Mouse (Mus musculus): Measurements from ENCODE around the gene Gltp. TPM values are rescaled to one million over a fixed set of nuclear protein-coding genes. Genes with fewer than 3 reads are reported as not detected.

Gltp gene
- total and polyA plus RNA-seq, 3 experiments: 23.8 to 90.4 (median 25.5) TPM

GRCm38 (mm10) chr5:114661029-114661428 lies 29.8 kb downstream of the Gltp start (continued):
- TF ChIP-seq CHD1 (IDR thresholded peaks at IDR 0.05; ENCODE audit: low read depth, low read length) (no peak), ELF1 (IDR thresholded peaks at IDR 0.05; ENCODE audit: low read depth, low read length) (no peak), MAX (IDR thresholded peaks at IDR 0.05; ENCODE audit: low read length) (peak; percentile 55; the same call in 1 of the 2 replicates), CTCF (conservative IDR thresholded peaks at IDR 0.05 in 1 of 2, IDR thresholded peaks at IDR 0.05 in 1 of 2; ENCODE audit: low read depth in 2 of 2, low read length in 2 of 2) (no peak), GABPA (IDR thresholded peaks at IDR 0.05; ENCODE audit: insufficient replicate concordance, low read depth, low read length) (no peak), MYC (IDR thresholded peaks at IDR 0.05; ENCODE audit: low read depth, low read length) (0 out of 2 replicates have a peak, but pooled peaks have one; percentile 44)

DNA sequence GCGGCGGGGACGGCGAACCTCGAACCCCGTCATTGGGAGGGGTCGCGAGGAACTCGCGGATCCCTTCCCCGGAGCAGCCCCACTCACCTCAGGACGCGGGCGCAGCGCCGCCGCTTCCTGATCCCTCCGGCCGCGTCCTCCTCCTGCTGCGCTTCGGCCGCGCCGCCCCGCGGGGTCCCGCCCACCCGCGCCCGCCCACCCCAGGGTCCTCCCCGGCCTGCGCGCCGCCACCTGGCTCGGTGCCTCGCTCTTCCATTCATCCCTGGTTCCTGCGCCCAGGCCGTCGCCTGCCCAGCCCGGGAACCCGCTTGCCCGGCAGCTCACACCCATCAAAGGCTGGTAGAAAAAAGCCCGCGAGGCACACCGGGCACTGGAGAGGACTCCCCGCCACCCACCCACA lies 32.5 kb downstream of the Gltp start, which contains the start of gene Trpv4:
Trpv4 (minus strand) TSS at position 167 of the 400 bp plus-strand sequence.
- no peaks in the 10 kb centered on the region for H3K27me3 ChIP-seq (replicated peaks)
- no peak within 1 kb of the TSS for H3K9ac ChIP-seq (ENCODE audit: insufficient read depth, low read depth)
- dilution Hi-C loops (cut with MboI; ENCODE audit: extremely low pct_ligation_motif_present, extremely low pct_unique_long_range_greater_than_20kb, low sequenced_read_pairs): no loop called here

DNA sequence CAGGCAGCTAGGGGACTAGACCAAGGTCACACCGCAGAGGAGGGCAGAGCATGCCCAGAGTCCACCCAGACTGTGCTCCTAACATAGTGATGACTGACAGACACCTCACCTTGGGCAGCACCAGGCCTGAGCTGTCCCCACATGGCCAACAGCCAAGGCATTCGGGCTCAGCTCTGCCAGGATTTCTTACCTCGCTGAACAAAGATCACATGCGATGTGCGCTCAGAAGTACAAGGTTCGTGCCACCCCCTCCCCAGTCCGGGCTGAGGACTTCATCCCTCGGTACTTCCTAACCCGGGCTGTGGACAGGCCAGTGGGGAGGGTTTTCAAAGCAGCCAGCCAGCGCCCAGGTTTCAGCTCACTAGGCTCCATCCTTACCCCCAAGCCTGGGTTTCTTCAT lies 33.4 kb downstream of the Gltp start:
- no peak overlapping the region for H3K9ac ChIP-seq (ENCODE audit: insufficient read depth, low read depth)
- H3K27me3 ChIP-seq (replicated peaks): no peaks in the 10 kb centered on the region
- dilution Hi-C loops (cut with MboI; ENCODE audit: extremely low pct_ligation_motif_present, extremely low pct_unique_long_range_greater_than_20kb, low sequenced_read_pairs) (no loop called here), in situ Hi-C loops (cut with MboI; ENCODE audit: low pct_ligation_motif_present, low pct_unique_long_range_greater_than_20kb, low sequenced_read_pairs) (no loop called here)
- H3K4me3 ChIP-seq (replicated peaks in 1 of 3; ENCODE audit: low read depth in 2 of 3, low read length in 2 of 3, poor library complexity in 1 of 3): no peak overlapping the region
- H3K4me1 ChIP-seq (ENCODE audit: control insufficient read depth in 1 of 2, insufficient read depth in 2 of 2): peaks cover 6 to 30% of the 10 kb centered on the region in 2 experiments
- H3K27ac ChIP-seq (ENCODE audit: insufficient read depth, low read depth): no peak overlapping the region
- H3K4me2 ChIP-seq (ENCODE audit: insufficient read depth, low read depth, poor library complexity, severe bottlenecking): no peak overlapping the region
- no peak for DNase-seq (ENCODE audit: extremely low read depth)
- peaks cover 0 to 2% of the 10 kb centered on the region in 2 experiments for H3K36me3 ChIP-seq (replicated peaks in 1 of 2; ENCODE audit: control insufficient read depth in 1 of 2, insufficient read depth in 1 of 2, low read length in 1 of 2)
- peaks cover 10% of the 10 kb centered on the region for H3K9me3 ChIP-seq (replicated peaks; ENCODE audit: low read length)
- no peaks in the 10 kb centered on the region for H3K79me2 ChIP-seq (replicated peaks; ENCODE audit: control insufficient read depth, extremely low read depth, insufficient read depth, poor library complexity, severe bottlenecking)
- no peak for TF ChIP-seq HCFC1 (IDR thresholded peaks at IDR 0.05; ENCODE audit: low read depth, low read length)
- no peak for TF ChIP-seq JUN (IDR thresholded peaks at IDR 0.05; ENCODE audit: insufficient read depth, low read depth, low read length)
- TF ChIP-seq KAT2A (IDR thresholded peaks at IDR 0.05; ENCODE audit: insufficient replicate concordance, low read length): no peak
- no peak for TF ChIP-seq TCF12 (IDR thresholded peaks at IDR 0.05; ENCODE audit: low read depth, low read length)
- no peak for TF ChIP-seq E2F4 (IDR thresholded peaks at IDR 0.05; ENCODE audit: insufficient replicate concordance, low read depth, low read length)
- TF ChIP-seq ZNF384 (IDR thresholded peaks at IDR 0.05; ENCODE audit: low read depth, low read length): no peak
- TF ChIP-seq GABPA (IDR thresholded peaks at IDR 0.05; ENCODE audit: insufficient replicate concordance, low read depth, low read length): no peak
- no peak for TF ChIP-seq RCOR1 (conservative IDR thresholded peaks at IDR 0.05; ENCODE audit: low read depth, low read length)
- TF ChIP-seq EP300 (IDR thresholded peaks at IDR 0.05; ENCODE audit: low read length): no peak
- no peak for TF ChIP-seq MEF2A (IDR thresholded peaks at IDR 0.05; ENCODE audit: borderline replicate concordance, low read depth, low read length)
- TF ChIP-seq MXI1 (IDR thresholded peaks at IDR 0.05; ENCODE audit: low read depth, low read length): no peak
- no peak for TF ChIP-seq CHD2 (IDR thresholded peaks at IDR 0.05; ENCODE audit: low read length)
- TF ChIP-seq NRF1 (IDR thresholded peaks at IDR 0.05; ENCODE audit: low read depth, low read length): no peak
- TF ChIP-seq ZKSCAN1 (IDR thresholded peaks at IDR 0.05; ENCODE audit: borderline replicate concordance, low read depth, low read length): no peak
- no peak for TF ChIP-seq JUND (conservative IDR thresholded peaks at IDR 0.05; ENCODE audit: low read depth, low read length)

More for the DNA sequence above, 32.5 kb downstream of the Gltp start, which contains the start of gene Trpv4:
- H3K4me1 ChIP-seq (ENCODE audit: control insufficient read depth in 1 of 2, insufficient read depth in 2 of 2): peaks cover 6 to 25% of the 10 kb centered on the region in 2 experiments
- H3K4me3 ChIP-seq (replicated peaks in 1 of 3; ENCODE audit: low read depth in 2 of 3, low read length in 2 of 3, poor library complexity in 1 of 3): no peak within 1 kb of the TSS
- in situ Hi-C loops (cut with MboI; ENCODE audit: low pct_ligation_motif_present, low pct_unique_long_range_greater_than_20kb, low sequenced_read_pairs): no loop called here
- no peak for DNase-seq (ENCODE audit: extremely low read depth)
- no peaks in the 10 kb centered on the region for H3K79me2 ChIP-seq (replicated peaks; ENCODE audit: control insufficient read depth, extremely low read depth, insufficient read depth, poor library complexity, severe bottlenecking)
- peaks cover 0 to 4% of the 10 kb centered on the region in 2 experiments for H3K36me3 ChIP-seq (replicated peaks in 1 of 2; ENCODE audit: control insufficient read depth in 1 of 2, insufficient read depth in 1 of 2, low read length in 1 of 2)
- TF ChIP-seq MAX (IDR thresholded peaks at IDR 0.05; ENCODE audit: low read length): no peak
- no peak for TF ChIP-seq BHLHE40 (IDR thresholded peaks at IDR 0.05; ENCODE audit: low read depth, low read length)
- no peak for TF ChIP-seq ZKSCAN1 (IDR thresholded peaks at IDR 0.05; ENCODE audit: borderline replicate concordance, low read depth, low read length)
- TF ChIP-seq ZNF384 (IDR thresholded peaks at IDR 0.05; ENCODE audit: low read depth, low read length): no peak
- no peak for TF ChIP-seq MAFK (IDR thresholded peaks at IDR 0.05; ENCODE audit: insufficient replicate concordance, low read length)
- TF ChIP-seq IRF4 (IDR thresholded peaks at IDR 0.05; ENCODE audit: low read depth, low read length): no peak
- TF ChIP-seq TBP (conservative IDR thresholded peaks at IDR 0.05; ENCODE audit: low read depth, low read length): no peak
- TF ChIP-seq ELF1 (IDR thresholded peaks at IDR 0.05; ENCODE audit: low read depth, low read length): no peak
- no peak for TF ChIP-seq POLR2AphosphoS2 (IDR thresholded peaks at IDR 0.05; ENCODE audit: low read depth, low read length)
- no peak for TF ChIP-seq NELFE (IDR thresholded peaks at IDR 0.05; ENCODE audit: low read depth, low read length)
- no peak for TF ChIP-seq JUN (IDR thresholded peaks at IDR 0.05; ENCODE audit: insufficient read depth, low read depth, low read length)
- no peak for TF ChIP-seq KAT2A (IDR thresholded peaks at IDR 0.05; ENCODE audit: insufficient replicate concordance, low read length)
- no peak for TF ChIP-seq ZC3H11A (IDR thresholded peaks at IDR 0.05; ENCODE audit: low read depth, low read length)
- TF ChIP-seq CHD2 (IDR thresholded peaks at IDR 0.05; ENCODE audit: low read length): no peak
- no peak for TF ChIP-seq MAZ (IDR thresholded peaks at IDR 0.05; ENCODE audit: low read depth, low read length)
- H3K4me2 ChIP-seq (ENCODE audit: insufficient read depth, low read depth, poor library complexity, severe bottlenecking): no peak within 1 kb of the TSS
- peaks cover 15% of the 10 kb centered on the region for H3K9me3 ChIP-seq (replicated peaks; ENCODE audit: low read length)
- H3K27ac ChIP-seq (ENCODE audit: insufficient read depth, low read depth): no peak within 1 kb of the TSS

Data from CH12.LX (cell line).